Mouse (Mus musculus) hindbrain, embryonic 14.5 days (tissue): Measurements from ENCODE around the gene Six6. TPM values are rescaled to one million over a fixed set of nuclear protein-coding genes. Genes with fewer than 3 reads are reported as not detected.

Source experiments
- ATAC-seq: fragments of 200-750 bp; cut with Nextera tagmentation; 2 replicates; pipeline ENCODE4 v1.8.0; 2017; ENCODE audit warnings: moderate number of reproducible peaks, mild to moderate bottlenecking, moderate TSS enrichment, moderate library complexity; ENCODE audit not compliant: low FRiP score
- DNase-seq: peaks from one replicate; pipeline ENCODE4 v3.0.0-alpha.2; 2015; ENCODE audit warnings: low spot score
- H3K27ac ChIP-seq: fragments of 300-500 bp; sonication (generic); 2 replicates; pipeline ENCODE4 v1.5.1; 2014; ENCODE audit warnings: mild to moderate bottlenecking, moderate library complexity
- H3K27me3 ChIP-seq: fragments of 300-500 bp; sonication (generic); 2 replicates; pipeline ENCODE4 v1.6.1; 2014; ENCODE audit warnings: mild to moderate bottlenecking, low read length, mixed read lengths; ENCODE audit not compliant: control insufficient read depth, insufficient read depth
- H3K36me3 ChIP-seq: fragments of 300-500 bp; sonication (generic); replicated peaks from 2 replicates; pipeline ENCODE4 v1.6.1; 2014; ENCODE audit not compliant: control insufficient read depth, insufficient read depth
- H3K4me1 ChIP-seq: fragments of 300-500 bp; sonication (generic); replicated peaks from 2 replicates; pipeline ENCODE4 v1.6.1; 2014; ENCODE audit warnings: antibody characterized with exemption, low read length, mixed read lengths; ENCODE audit not compliant: control insufficient read depth, insufficient read depth
- H3K4me2 ChIP-seq: fragments of 300-500 bp; sonication (generic); replicated peaks from 2 replicates; pipeline ENCODE4 v1.6.1; 2014; ENCODE audit warnings: mild to moderate bottlenecking, moderate library complexity
- H3K4me3 ChIP-seq: fragments of 300-500 bp; sonication (generic); replicated peaks from 2 replicates; pipeline ENCODE4 v1.5.1; 2014; ENCODE audit warnings: mild to moderate bottlenecking, low read length
- H3K9ac ChIP-seq: fragments of 300-500 bp; sonication (generic); 2 replicates; pipeline ENCODE4 v1.6.1; 2014
- H3K9me3 ChIP-seq: fragments of 300-500 bp; sonication (generic); 2 replicates; pipeline ENCODE4 v1.6.1; 2016; ENCODE audit warnings: low read length; ENCODE audit not compliant: control insufficient read depth
- WGBS: fragments of 180-500 bp; shearing (Covaris S2); extraction: QIAGEN DNeasy Blood & Tissue Kit; methylation state at CpG from one replicate; pipeline ENCODE4 v1.1.7; 2014; 5-methylcytosine and 5-hydroxymethylcytosine counted together
- polyA plus RNA-seq: library from polyadenylated mRNA; unstranded; fragments of >200 nt; fragmentation: Nextera tagmentation; extraction: Ambion mirVana; gene quantifications from 2 replicates; pipeline ENCODE4 v1.2.1, GENCODE M21; 2014

The Six6 gene
- polyA plus RNA-seq = not detected in 2 replicates

GRCm38 (mm10) chr12:72939616-72940015 lies at the start of gene Six6:
TSS of gene Six6 (plus strand) at chr12:72939892.
- no peaks in the 10 kb centered on the region for H3K9me3 ChIP-seq
- ATAC-seq = no peak
- H3K9ac ChIP-seq = no peak within 1 kb of the TSS
- no peak within 1 kb of the TSS for H3K27ac ChIP-seq
- H3K4me1 ChIP-seq = no peaks in the 10 kb centered on the region
- peaks cover 98% of the 10 kb centered on the region for H3K27me3 ChIP-seq
- under 1% methylated on average over 28 of the region's 28 CpGs for WGBS
- H3K36me3 ChIP-seq = no peaks in the 10 kb centered on the region
- no peak within 1 kb of the TSS for H3K4me3 ChIP-seq
- no peak for DNase-seq
- peak within 1 kb of the TSS; percentile 19 for H3K4me2 ChIP-seq

DNA sequence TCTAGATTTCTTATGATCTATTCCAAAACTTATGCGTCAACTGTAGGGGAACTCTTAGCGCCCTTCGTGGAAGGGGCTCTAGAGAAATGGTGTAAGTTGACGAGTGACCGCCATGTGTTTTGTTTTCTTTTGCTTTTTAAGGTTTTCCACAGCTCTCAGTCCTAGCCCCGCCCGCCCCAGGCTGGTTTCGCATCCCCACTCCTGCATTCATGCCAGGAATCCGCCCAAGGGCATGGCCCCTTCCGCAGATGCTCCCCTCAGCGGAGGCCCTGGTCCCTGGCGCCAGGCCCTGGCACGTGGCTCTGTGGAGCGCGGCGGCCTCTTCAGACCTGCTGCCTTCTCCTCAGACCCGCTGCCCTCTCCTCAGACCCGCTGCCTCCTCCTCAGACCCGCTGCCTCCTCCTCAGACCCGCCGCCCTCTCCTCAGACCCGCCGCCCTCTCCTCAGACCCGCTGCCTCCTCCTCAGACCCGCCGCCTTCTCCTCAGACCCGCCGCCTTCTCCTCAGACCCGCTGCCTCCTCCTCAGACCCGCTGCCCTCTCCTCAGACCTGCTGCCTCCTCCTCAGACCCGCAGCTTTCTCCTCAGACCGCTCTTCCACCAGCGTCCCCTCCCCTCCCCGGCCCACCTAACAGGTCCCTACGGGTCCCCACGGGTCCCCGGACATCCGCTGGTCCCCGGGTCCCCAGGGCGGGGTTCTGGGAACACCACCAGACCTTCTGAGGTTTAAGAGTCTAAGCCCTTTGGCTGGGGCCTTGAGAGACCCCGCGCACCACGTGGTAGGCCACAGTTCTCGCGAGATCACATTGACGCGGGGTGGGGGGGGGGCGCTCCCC lies 22.3 kb upstream of the Six6 start:
- 0 out of 2 replicates have a peak, but pooled peaks cover 4% of the 10 kb centered on the region for H3K9me3 ChIP-seq
- WGBS = 15% methylated on average over 43 of the region's 48 CpGs
- peaks cover 12% of the 10 kb centered on the region for H3K27me3 ChIP-seq
- peak overlapping the region; percentile 58 for H3K4me2 ChIP-seq
- H3K4me3 ChIP-seq = peak overlapping the region; percentile 34
- peak overlapping the region; percentile 58 for H3K9ac ChIP-seq
- H3K27ac ChIP-seq = no peak overlapping the region
- peaks cover 4% of the 10 kb centered on the region; the same call in 1 of the 2 replicates for H3K4me1 ChIP-seq
- ATAC-seq (no peak), DNase-seq (no peak)
- H3K36me3 ChIP-seq = no peaks in the 10 kb centered on the region

GRCm38 (mm10) chr12:72936751-72937150 lies 2.9 kb upstream of the Six6 start:
- Histone ChIP-seq H3K4me2 (no peak overlapping the region), H3K9me3 (no peaks in the 10 kb centered on the region), H3K4me1 (no peaks in the 10 kb centered on the region), H3K9ac (no peak overlapping the region), H3K27ac (no peak overlapping the region), H3K36me3 (no peaks in the 10 kb centered on the region), H3K27me3 (peaks cover 76% of the 10 kb centered on the region), H3K4me3 (no peak overlapping the region)
- 24% methylated on average over 8 of the region's 8 CpGs for WGBS
- DNase-seq (no peak), ATAC-seq (no peak)

- Histone ChIP-seq H3K27ac (no peak overlapping the region), H3K36me3 (no peaks in the 10 kb centered on the region), H3K9me3 (no peaks in the 10 kb centered on the region), H3K9ac (no peak overlapping the region), H3K4me2 (no peak overlapping the region), H3K4me1 (no peaks in the 10 kb centered on the region), H3K27me3 (peaks cover 85% of the 10 kb centered on the region), H3K4me3 (no peak overlapping the region)
- DNase-seq = no peak
- no peak for ATAC-seq
- 2% methylated on average over 19 of the region's 19 CpGs for WGBS
These were observed 2.1 kb upstream of the Six6 start for GRCm38 (mm10) chr12:72937537-72938120.

GRCm38 (mm10) chr12:72938176-72938575 lies 1.5 kb upstream of the Six6 start:
- DNase-seq (no peak), ATAC-seq (no peak)
- H3K4me1 ChIP-seq = no peaks in the 10 kb centered on the region
- H3K36me3 ChIP-seq = no peaks in the 10 kb centered on the region
- no peak overlapping the region for H3K27ac ChIP-seq
- WGBS = 7% methylated on average over 11 of the region's 13 CpGs
- no peak overlapping the region for H3K4me3 ChIP-seq
- H3K27me3 ChIP-seq = peaks cover 90% of the 10 kb centered on the region
- no peak overlapping the region for H3K4me2 ChIP-seq
- H3K9ac ChIP-seq = no peak overlapping the region
- no peaks in the 10 kb centered on the region for H3K9me3 ChIP-seq

- H3K36me3 ChIP-seq = no peaks in the 10 kb centered on the region
- H3K27me3 ChIP-seq = peaks cover 97% of the 10 kb centered on the region
- H3K4me3 ChIP-seq = no peak overlapping the region
- H3K9ac ChIP-seq = no peak overlapping the region
- WGBS = 1% methylated on average over 14 of the region's 14 CpGs
- H3K4me1 ChIP-seq = no peaks in the 10 kb centered on the region
- H3K4me2 ChIP-seq = no peak overlapping the region
- no peaks in the 10 kb centered on the region for H3K9me3 ChIP-seq
- no peak overlapping the region for H3K27ac ChIP-seq
- DNase-seq (no peak), ATAC-seq (no peak)
These were observed 847 bp upstream of the Six6 start for GRCm38 (mm10) chr12:72938600-72939490.

DNA sequence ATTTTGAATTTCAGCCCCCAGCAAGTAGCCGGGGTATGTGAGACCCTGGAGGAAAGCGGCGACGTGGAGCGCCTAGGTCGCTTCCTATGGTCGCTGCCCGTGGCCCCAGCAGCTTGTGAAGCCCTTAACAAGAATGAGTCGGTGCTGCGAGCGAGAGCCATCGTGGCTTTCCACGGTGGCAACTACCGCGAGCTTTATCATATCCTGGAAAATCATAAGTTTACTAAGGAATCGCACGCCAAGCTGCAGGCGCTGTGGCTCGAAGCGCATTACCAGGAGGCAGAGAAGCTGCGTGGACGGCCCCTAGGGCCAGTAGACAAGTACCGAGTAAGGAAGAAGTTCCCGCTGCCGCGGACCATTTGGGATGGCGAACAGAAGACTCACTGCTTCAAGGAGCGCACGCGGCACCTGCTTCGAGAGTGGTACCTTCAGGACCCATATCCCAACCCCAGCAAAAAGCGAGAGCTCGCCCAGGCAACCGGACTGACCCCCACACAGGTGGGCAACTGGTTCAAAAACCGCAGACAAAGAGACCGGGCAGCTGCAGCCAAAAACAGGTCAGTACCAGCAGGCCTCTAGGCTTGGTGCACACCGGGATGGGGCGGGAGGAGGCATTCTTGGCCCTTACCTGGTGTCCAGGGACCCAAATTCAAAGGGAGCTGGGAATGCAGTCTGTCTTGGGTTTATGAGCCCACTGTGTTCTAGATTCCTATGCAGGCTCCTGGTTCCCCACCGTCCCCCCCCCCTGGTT lies 554 bp downstream of the Six6 start, which contains the start of gene 4930447C04Rik:
4930447C04Rik (minus strand) TSS at position 704 of the 751 bp plus-strand sequence.
- Histone ChIP-seq H3K4me2 (peak within 1 kb of the TSS; percentile 19), H3K27ac (no peak within 1 kb of the TSS), H3K27me3 (peaks cover 95% of the 10 kb centered on the region), H3K4me3 (no peak within 1 kb of the TSS), H3K9me3 (no peaks in the 10 kb centered on the region), H3K4me1 (no peaks in the 10 kb centered on the region), H3K9ac (no peak within 1 kb of the TSS), H3K36me3 (no peaks in the 10 kb centered on the region)
- WGBS = 1% methylated on average over 39 of the region's 39 CpGs
- ATAC-seq (no peak), DNase-seq (no peak)

- H3K9ac ChIP-seq = no peak overlapping the region
- H3K4me1 ChIP-seq = no peaks in the 10 kb centered on the region
- H3K27ac ChIP-seq = no peak overlapping the region
- no peaks in the 10 kb centered on the region for H3K36me3 ChIP-seq
- DNase-seq (no peak), ATAC-seq (no peak)
- H3K9me3 ChIP-seq = no peaks in the 10 kb centered on the region
- no peak overlapping the region for H3K4me2 ChIP-seq
- H3K4me3 ChIP-seq = no peak overlapping the region
- WGBS = 1% methylated on average over 11 of the region's 11 CpGs
- H3K27me3 ChIP-seq = peaks cover 94% of the 10 kb centered on the region
These were observed 1.2 kb downstream of the Six6 start for GRCm38 (mm10) chr12:72940822-72941397.
